Comparison of ENCODE assay signal across 9 mouse cellular contexts in the genomic region with DNA sequence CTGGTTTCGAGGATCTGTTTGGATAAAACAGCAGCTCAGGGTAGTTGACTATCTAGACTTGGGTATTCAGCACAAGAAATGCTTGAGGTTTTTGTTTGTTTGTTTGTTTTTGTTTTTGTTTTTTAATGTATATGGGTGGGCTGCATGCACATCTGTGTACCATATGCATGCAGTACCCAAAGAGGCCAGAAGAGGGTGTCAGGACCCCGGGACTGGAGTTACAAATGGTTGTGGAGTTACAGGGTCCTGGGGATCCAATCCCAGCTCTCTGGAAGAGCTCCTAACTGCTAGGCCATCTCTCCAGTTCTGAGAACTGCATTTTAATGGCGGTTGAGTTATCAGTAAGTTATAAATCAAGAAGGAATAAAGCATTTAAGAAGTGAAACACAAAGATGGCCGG.
DNase-seq lines count a peak whose midpoint lies in the region; ATAC-seq and TF ChIP-seq lines count a peak whose summit lies in the region.
"Had no signal": no experiment of that assay in that cellular context is flagged by ENCODE, and none has a peak within 500 bp of the region (broad histone marks: within the 10 kb centered on the region; RNA-seq: fewer than 3 reads in every experiment).

No protein-coding gene starts in this region.

- no peak for TF ChIP-seq EP300 in stomach, postnatal 0 days (optimal IDR thresholded peaks at IDR 0.05)

- H3K4me1 ChIP-seq in cortical plate, adult 2 months (ENCODE audit: control insufficient read depth, insufficient read depth, low read length): no peaks in the 10 kb centered on the region
- no peaks in the 10 kb centered on the region for H3K4me1 ChIP-seq in stomach, postnatal 0 days (replicated peaks; ENCODE audit: control insufficient read depth, insufficient read depth)
- H3K4me1 ChIP-seq: neural tube, embryonic 12.5 days had no signal

- H3K4me2 ChIP-seq in stomach, postnatal 0 days (replicated peaks; ENCODE audit: low read depth): no peak overlapping the region
- H3K4me2 ChIP-seq: neural tube, embryonic 12.5 days had no signal

- no peaks in the 10 kb centered on the region for H3K9me3 ChIP-seq in stomach, postnatal 0 days (ENCODE audit: control insufficient read depth, low read length)
- H3K9me3 ChIP-seq: neural tube, embryonic 12.5 days had no signal

- no peaks in the 10 kb centered on the region for H3K36me3 ChIP-seq in stomach, postnatal 0 days (ENCODE audit: control insufficient read depth, insufficient read depth, low read length)
- H3K36me3 ChIP-seq: neural tube, embryonic 12.5 days had no signal

- peak; percentile 49; the same call in 1 of the 2 replicates for TF ChIP-seq CTCF in cortical plate, adult 2 months (IDR thresholded peaks at IDR 0.05; ENCODE audit: extremely low read depth, insufficient read depth, low read length)
- TF ChIP-seq CTCF in stomach, postnatal 0 days (IDR thresholded peaks at IDR 0.05; ENCODE audit: low read depth): peak; percentile 66

- H3K4me3 ChIP-seq in cortical plate, adult 2 months (ENCODE audit: insufficient read depth, low read length): no peak overlapping the region
- no peak overlapping the region for H3K4me3 ChIP-seq in stomach, postnatal 0 days (ENCODE audit: low read depth, low read length)
- H3K4me3 ChIP-seq: neural tube, embryonic 12.5 days had no signal

- intact Hi-C loops in heart, postnatal 14 days (cut with DNase I): loop anchor here (10.0 kb wide), 1 partner anchor 602 kb away; no protein-coding TSS in a partner anchor

- H3K27ac ChIP-seq in cortical plate, adult 2 months (ENCODE audit: insufficient read depth, low read length): no peak overlapping the region
- no peak overlapping the region for H3K27ac ChIP-seq in stomach, postnatal 0 days (replicated peaks)
- H3K27ac ChIP-seq: neural tube, embryonic 12.5 days had no signal

- no peak for ATAC-seq in stomach, postnatal 0 days (ENCODE audit: low FRiP score, low TSS enrichment)

- WGBS in stomach, postnatal 0 days: 81% methylated on average over 4 of the region's 4 CpGs

- peak; percentile 12 to 13 for DNase-seq in heart, postnatal 14 days
- DNase-seq in heart, adult 8-10 months (ENCODE audit: low spot score): no peak
- peak; percentile 43 for DNase-seq in right cerebral cortex, postnatal 4 days
- no peak for DNase-seq in right cerebral cortex, postnatal 36 days (ENCODE audit: low spot score in 2 of 2)
- DNase-seq in stomach, postnatal 0 days (ENCODE audit: low spot score): no peak
- DNase-seq in layer of hippocampus, adult 9-11 months: no peak
- DNase-seq in thymus, adult 18-20 months: no peak

- H3K27me3 ChIP-seq in stomach, postnatal 0 days (ENCODE audit: control insufficient read depth, insufficient read depth, low read length): no peaks in the 10 kb centered on the region
- H3K27me3 ChIP-seq: neural tube, embryonic 12.5 days had no signal

- no peak overlapping the region for H3K9ac ChIP-seq in stomach, postnatal 0 days (ENCODE audit: low read length)
- H3K9ac ChIP-seq: neural tube, embryonic 12.5 days had no signal

- TF ChIP-seq POLR2A in cortical plate, adult 2 months (IDR thresholded peaks at IDR 0.05; ENCODE audit: extremely low read depth, insufficient read depth, low read length): no peak

Comparison
In these comparisons a context has a peak if more than half of its experiments do, and no peak if none do; other contexts are left out.
1. DNase-seq: peak in heart, postnatal 14 days (2 of 2) and right cerebral cortex, postnatal 4 days (single experiment); none in heart, adult 8-10 months (single experiment), right cerebral cortex, postnatal 36 days (0 of 2), stomach, postnatal 0 days (single experiment), layer of hippocampus, adult 9-11 months (single experiment) and thymus, adult 18-20 months (0 of 2).